Mouse (Mus musculus): Measurements from ENCODE around the gene Serpina7. TPM values are rescaled to one million over a fixed set of nuclear protein-coding genes. Genes with fewer than 3 reads are reported as not detected.

The Serpina7 gene
- polyA plus RNA-seq (2016; fragmentation: Nextera tagmentation; extraction: Ambion mirVana): not detected in 2 replicates

GRCm38 (mm10) chrX:139085077-139085476, at the start of gene Serpina7:
Gene Serpina7 (minus strand): TSS chrX:139085236.
- H3K4me3 ChIP-seq: no peak within 1 kb of the TSS
- no peak for ATAC-seq (ENCODE audit: low FRiP score)
- H3K36me3 ChIP-seq: no peaks in the 10 kb centered on the region

GRCm38 (mm10) chrX:139134031-139134430, 49.0 kb upstream of the Serpina7 start:
- H3K36me3 ChIP-seq: no peaks in the 10 kb centered on the region
- H3K27ac ChIP-seq: no peak overlapping the region
- WGBS: 71% methylated on average over 4 of the region's 4 CpGs
- no peak for ATAC-seq (ENCODE audit: low FRiP score)
- H3K4me1 ChIP-seq: no peaks in the 10 kb centered on the region
- H3K9ac ChIP-seq: no peak overlapping the region
- no peak overlapping the region for H3K4me3 ChIP-seq
- H3K9me3 ChIP-seq (replicated peaks): no peaks in the 10 kb centered on the region
- no peaks in the 10 kb centered on the region; the same call in 1 of the 2 replicates for H3K27me3 ChIP-seq
- H3K4me2 ChIP-seq (replicated peaks): no peak overlapping the region

More at GRCm38 (mm10) chrX:139085077-139085476, at the start of gene Serpina7:
- H3K9me3 ChIP-seq (replicated peaks): no peaks in the 10 kb centered on the region
- no peak within 1 kb of the TSS for H3K4me2 ChIP-seq (replicated peaks)
- H3K9ac ChIP-seq: no peak within 1 kb of the TSS
- no peak within 1 kb of the TSS for H3K27ac ChIP-seq
- H3K27me3 ChIP-seq: no peaks in the 10 kb centered on the region
- no peaks in the 10 kb centered on the region for H3K4me1 ChIP-seq

- Histone ChIP-seq H3K27ac (no peak overlapping the region), H3K4me3 (no peak overlapping the region), H3K36me3 (no peaks in the 10 kb centered on the region), H3K4me2 (replicated peaks) (no peak overlapping the region), H3K9me3 (replicated peaks) (no peaks in the 10 kb centered on the region), H3K4me1 (no peaks in the 10 kb centered on the region), H3K9ac (no peak overlapping the region), H3K27me3 (no peaks in the 10 kb centered on the region)
- 59% methylated on average over 1 of the region's 1 CpGs for WGBS
- no peak for ATAC-seq (ENCODE audit: low FRiP score)
These were observed 12.2 kb upstream of the Serpina7 start for GRCm38 (mm10) chrX:139097197-139097596.

GRCm38 (mm10) chrX:139085943-139086342, 907 bp upstream of the Serpina7 start, which contains the start of gene 4930513O06Rik:
Gene 4930513O06Rik (plus strand): TSS chrX:139086243.
- WGBS: 75% methylated on average over 1 of the region's 1 CpGs

GRCm38 (mm10) chrX:139078493-139078892, 6.5 kb downstream of the Serpina7 start:
- ATAC-seq (ENCODE audit: low FRiP score): no peak
- no peak overlapping the region for H3K4me3 ChIP-seq
- H3K9ac ChIP-seq: no peak overlapping the region
- H3K36me3 ChIP-seq: no peaks in the 10 kb centered on the region
- H3K4me1 ChIP-seq: no peaks in the 10 kb centered on the region
- H3K27me3 ChIP-seq: no peaks in the 10 kb centered on the region
- no peaks in the 10 kb centered on the region for H3K9me3 ChIP-seq (replicated peaks)
- 87% methylated on average over 2 of the region's 2 CpGs for WGBS
- no peak overlapping the region for H3K27ac ChIP-seq
- H3K4me2 ChIP-seq (replicated peaks): no peak overlapping the region

More at GRCm38 (mm10) chrX:139085943-139086342, 907 bp upstream of the Serpina7 start, which contains the start of gene 4930513O06Rik:
- Histone ChIP-seq H3K4me3 (no peak within 1 kb of the TSS), H3K36me3 (no peaks in the 10 kb centered on the region), H3K9ac (no peak within 1 kb of the TSS), H3K4me1 (no peaks in the 10 kb centered on the region), H3K27me3 (no peaks in the 10 kb centered on the region), H3K9me3 (replicated peaks) (no peaks in the 10 kb centered on the region), H3K4me2 (replicated peaks) (no peak within 1 kb of the TSS), H3K27ac (no peak within 1 kb of the TSS)
- no peak for ATAC-seq (ENCODE audit: low FRiP score)

- no peaks in the 10 kb centered on the region for H3K27me3 ChIP-seq
- WGBS: 79% methylated on average over 5 of the region's 5 CpGs
- H3K9me3 ChIP-seq (replicated peaks): no peaks in the 10 kb centered on the region
- H3K36me3 ChIP-seq: no peaks in the 10 kb centered on the region
- no peak overlapping the region for H3K4me3 ChIP-seq
- no peak overlapping the region for H3K27ac ChIP-seq
- ATAC-seq (ENCODE audit: low FRiP score): no peak
- no peaks in the 10 kb centered on the region for H3K4me1 ChIP-seq
- no peak overlapping the region for H3K9ac ChIP-seq
- no peak overlapping the region for H3K4me2 ChIP-seq (replicated peaks)
These were observed 21.0 kb downstream of the Serpina7 start for GRCm38 (mm10) chrX:139064078-139064477.

GRCm38 (mm10) chrX:139053149-139053548, 31.9 kb downstream of the Serpina7 start:
- Histone ChIP-seq H3K4me1 (no peaks in the 10 kb centered on the region), H3K9ac (no peak overlapping the region), H3K27me3 (no peaks in the 10 kb centered on the region), H3K27ac (no peak overlapping the region), H3K4me2 (replicated peaks) (no peak overlapping the region), H3K4me3 (no peak overlapping the region), H3K9me3 (replicated peaks) (no peaks in the 10 kb centered on the region), H3K36me3 (no peaks in the 10 kb centered on the region)
- no peak for ATAC-seq (ENCODE audit: low FRiP score)
- 78% methylated on average over 1 of the region's 1 CpGs for WGBS

GRCm38 (mm10) chrX:139051976-139052375, 33.1 kb downstream of the Serpina7 start:
- H3K27me3 ChIP-seq: no peaks in the 10 kb centered on the region
- 88% methylated on average over 1 of the region's 1 CpGs for WGBS
- H3K4me1 ChIP-seq: no peaks in the 10 kb centered on the region
- ATAC-seq (ENCODE audit: low FRiP score): no peak
- H3K9me3 ChIP-seq (replicated peaks): no peaks in the 10 kb centered on the region
- H3K27ac ChIP-seq: no peak overlapping the region
- no peaks in the 10 kb centered on the region for H3K36me3 ChIP-seq
- H3K4me3 ChIP-seq: no peak overlapping the region
- H3K9ac ChIP-seq: no peak overlapping the region
- no peak overlapping the region for H3K4me2 ChIP-seq (replicated peaks)

- no peaks in the 10 kb centered on the region for H3K36me3 ChIP-seq
- 83% methylated on average over 1 of the region's 1 CpGs for WGBS
- H3K4me1 ChIP-seq: no peaks in the 10 kb centered on the region
- H3K27me3 ChIP-seq: peaks cover 3% of the 10 kb centered on the region; the same call in 1 of the 2 replicates
- no peak overlapping the region for H3K4me2 ChIP-seq (replicated peaks)
- H3K9ac ChIP-seq: no peak overlapping the region
- ATAC-seq (ENCODE audit: low FRiP score): no peak
- H3K27ac ChIP-seq: no peak overlapping the region
- no peaks in the 10 kb centered on the region for H3K9me3 ChIP-seq (replicated peaks)
- no peak overlapping the region for H3K4me3 ChIP-seq
These were observed 43.9 kb downstream of the Serpina7 start for GRCm38 (mm10) chrX:139041148-139041547.

GRCm38 (mm10) chrX:139039314-139039713, 45.7 kb downstream of the Serpina7 start:
- 60% methylated on average over 2 of the region's 2 CpGs for WGBS
- H3K4me1 ChIP-seq: no peaks in the 10 kb centered on the region
- peaks cover 3% of the 10 kb centered on the region; the same call in 1 of the 2 replicates for H3K27me3 ChIP-seq
- H3K4me3 ChIP-seq: no peak overlapping the region
- no peaks in the 10 kb centered on the region for H3K36me3 ChIP-seq
- H3K9ac ChIP-seq: no peak overlapping the region
- no peak overlapping the region for H3K27ac ChIP-seq
- H3K9me3 ChIP-seq (replicated peaks): no peaks in the 10 kb centered on the region
- no peak overlapping the region for H3K4me2 ChIP-seq (replicated peaks)
- no peak for ATAC-seq (ENCODE audit: low FRiP score)

- H3K4me2 ChIP-seq (replicated peaks): no peak overlapping the region
- H3K4me3 ChIP-seq: no peak overlapping the region
- peaks cover 3% of the 10 kb centered on the region; the same call in 1 of the 2 replicates for H3K27me3 ChIP-seq
- ATAC-seq (ENCODE audit: low FRiP score): no peak
- no peaks in the 10 kb centered on the region for H3K4me1 ChIP-seq
- H3K9ac ChIP-seq: no peak overlapping the region
- H3K27ac ChIP-seq: no peak overlapping the region
- no peaks in the 10 kb centered on the region for H3K9me3 ChIP-seq (replicated peaks)
- no peaks in the 10 kb centered on the region for H3K36me3 ChIP-seq
- 94% methylated on average over 1 of the region's 1 CpGs for WGBS
These were observed 47.4 kb downstream of the Serpina7 start for GRCm38 (mm10) chrX:139037666-139038065.

All from hindbrain, embryonic 12.5 days (tissue).